Mouse (Mus musculus): ENCODE data around the gene Gm17334.

DNA sequence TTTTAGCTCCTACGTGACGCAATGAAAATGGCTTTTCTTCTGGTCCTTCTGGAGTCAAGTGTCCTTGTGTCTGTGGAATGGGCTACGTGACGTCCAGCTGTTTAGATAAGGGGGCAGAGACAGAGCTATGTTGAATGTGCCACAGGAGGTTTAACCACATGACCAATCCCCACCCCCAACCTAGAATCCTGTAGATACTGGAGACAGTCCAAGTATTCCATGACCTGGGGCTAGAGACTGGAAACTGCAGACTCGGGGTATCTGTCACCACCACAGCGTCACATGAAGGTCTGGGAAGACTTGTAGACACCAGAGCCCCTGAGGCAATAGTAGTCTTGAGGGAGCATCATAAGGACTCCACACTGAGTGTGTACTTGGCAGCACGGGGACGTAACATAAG lies 22.8 kb upstream of the Gm17334 start:
- TF ChIP-seq POLR2A (IDR thresholded peaks at IDR 0.05; ENCODE audit: low read depth, low read length) (no peak), CTCF (IDR thresholded peaks at IDR 0.05; ENCODE audit: borderline replicate concordance, insufficient read depth, low read length) (no peak)
